Mouse (Mus musculus): ENCODE data around the gene Olfr1183. TPM values are rescaled to one million over a fixed set of nuclear protein-coding genes. Genes with fewer than 3 reads are reported as not detected.
"Not testable (repeated sequence)": the region's sequence is repeated elsewhere in the genome, so short reads cannot be mapped to it uniquely, and the experiment has no call there.

Gene Olfr1183
- polyA plus RNA-seq (2014; fragmentation: Nextera tagmentation; extraction: Ambion mirVana) = not detected in 2 replicates

GRCm38 (mm10) chr2:88454567-88454966 is at the start of gene Olfr1183:
Olfr1183 (plus strand) TSS chr2:88454867.
- H3K27me3 ChIP-seq (ENCODE audit: control insufficient read depth, insufficient read depth, low read length); H3K4me2 ChIP-seq (replicated peaks; ENCODE audit: low read depth, low read length); H3K4me3 ChIP-seq (ENCODE audit: low read length); H3K36me3 ChIP-seq (ENCODE audit: control insufficient read depth, insufficient read depth, low read length); ATAC-seq (ENCODE audit: low FRiP score, low TSS enrichment); H3K9ac ChIP-seq (ENCODE audit: low read depth, low read length); H3K27ac ChIP-seq (ENCODE audit: low read depth, low read length); H3K4me1 ChIP-seq (ENCODE audit: control insufficient read depth, insufficient read depth, low read length); H3K9me3 ChIP-seq (ENCODE audit: control insufficient read depth, low read length): not testable (repeated sequence)
- WGBS = 69% methylated on average over 1 of the region's 1 CpGs

DNA sequence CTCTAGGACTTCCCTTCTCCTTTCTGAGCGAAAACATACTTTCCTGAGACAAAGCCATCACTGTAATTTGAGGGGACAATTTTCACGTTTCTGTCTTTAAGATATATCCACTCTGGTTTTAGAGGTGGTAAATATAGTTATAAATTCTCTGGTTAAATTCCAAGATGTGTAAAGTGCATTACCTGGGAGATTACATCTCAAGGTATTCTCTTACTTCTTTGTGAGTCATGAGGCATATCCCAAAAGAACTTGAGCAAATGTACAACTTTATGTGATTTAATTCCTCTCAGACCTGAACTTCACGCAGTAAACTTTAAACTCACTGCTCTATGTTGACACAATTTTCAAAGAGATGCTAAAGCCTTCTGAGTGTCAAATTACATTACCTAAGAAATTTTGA is 48.3 kb upstream of the Olfr1183 start, which contains the start of gene Olfr1179:
TSS of gene Olfr1179 (minus strand) at position 101 of the 400 bp plus-strand sequence.
- no peak for ATAC-seq (ENCODE audit: low FRiP score, low TSS enrichment)
- no peaks in the 10 kb centered on the region for H3K27me3 ChIP-seq (ENCODE audit: control insufficient read depth, insufficient read depth, low read length)
- H3K9ac ChIP-seq (ENCODE audit: low read depth, low read length) = no peak within 1 kb of the TSS
- H3K27ac ChIP-seq (ENCODE audit: low read depth, low read length) = no peak within 1 kb of the TSS
- H3K4me3 ChIP-seq (ENCODE audit: low read length) = no peak within 1 kb of the TSS
- H3K4me2 ChIP-seq (replicated peaks; ENCODE audit: low read depth, low read length) = no peak within 1 kb of the TSS
- no peaks in the 10 kb centered on the region for H3K36me3 ChIP-seq (ENCODE audit: control insufficient read depth, insufficient read depth, low read length)
- H3K4me1 ChIP-seq (ENCODE audit: control insufficient read depth, insufficient read depth, low read length) = no peaks in the 10 kb centered on the region
- 84% methylated on average over 3 of the region's 3 CpGs for WGBS
- H3K9me3 ChIP-seq (ENCODE audit: control insufficient read depth, low read length) = no peaks in the 10 kb centered on the region

- H3K4me1 ChIP-seq (ENCODE audit: control insufficient read depth, insufficient read depth, low read length) = no peaks in the 10 kb centered on the region
- no peak for ATAC-seq (ENCODE audit: low FRiP score, low TSS enrichment)
- H3K36me3 ChIP-seq (ENCODE audit: control insufficient read depth, insufficient read depth, low read length) = no peaks in the 10 kb centered on the region
- H3K4me3 ChIP-seq (ENCODE audit: low read length) = no peak within 1 kb of the TSS
- H3K9ac ChIP-seq (ENCODE audit: low read depth, low read length) = no peak within 1 kb of the TSS
- no peaks in the 10 kb centered on the region for H3K27me3 ChIP-seq (ENCODE audit: control insufficient read depth, insufficient read depth, low read length)
- H3K27ac ChIP-seq (ENCODE audit: low read depth, low read length) = no peak within 1 kb of the TSS
- H3K4me2 ChIP-seq (replicated peaks; ENCODE audit: low read depth, low read length) = no peak within 1 kb of the TSS
- 72% methylated on average over 2 of the region's 2 CpGs for WGBS
- no peaks in the 10 kb centered on the region for H3K9me3 ChIP-seq (ENCODE audit: control insufficient read depth, low read length)
Measured at GRCm38 (mm10) chr2:88419051-88419450, 35.6 kb upstream of the Olfr1183 start, which contains the start of gene Olfr1180. Olfr1180 (minus strand) TSS chr2:88419151.

DNA sequence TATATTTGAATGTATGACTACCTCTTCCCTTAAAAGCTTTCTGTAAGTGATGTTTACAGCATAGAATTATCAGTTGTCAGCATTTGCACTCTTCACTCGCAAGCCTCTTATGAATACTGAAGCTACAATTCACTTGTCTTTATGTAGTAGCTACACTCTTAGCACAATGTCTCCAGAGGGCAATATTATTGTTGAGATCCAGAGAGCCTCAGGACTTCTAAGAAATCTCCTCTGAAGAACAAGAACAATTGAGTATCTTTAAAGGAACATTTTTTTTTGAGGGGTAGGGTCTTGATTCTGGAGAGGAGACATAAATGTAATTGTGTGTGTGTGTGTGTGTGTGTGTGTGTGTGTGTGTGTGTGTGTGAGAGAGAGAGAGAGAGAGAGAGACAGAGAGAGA is 28.6 kb upstream of the Olfr1183 start, which contains the start of gene Olfr1181:
TSS of gene Olfr1181 (minus strand) at position 101 of the 400 bp plus-strand sequence.
- 83% methylated on average over 1 of the region's 1 CpGs for WGBS
- Histone ChIP-seq H3K36me3 (ENCODE audit: control insufficient read depth, insufficient read depth, low read length) (no peaks in the 10 kb centered on the region), H3K9ac (ENCODE audit: low read depth, low read length) (no peak within 1 kb of the TSS), H3K4me3 (ENCODE audit: low read length) (no peak within 1 kb of the TSS), H3K4me1 (ENCODE audit: control insufficient read depth, insufficient read depth, low read length) (no peaks in the 10 kb centered on the region), H3K27ac (ENCODE audit: low read depth, low read length) (no peak within 1 kb of the TSS), H3K9me3 (ENCODE audit: control insufficient read depth, low read length) (no peaks in the 10 kb centered on the region), H3K27me3 (ENCODE audit: control insufficient read depth, insufficient read depth, low read length) (no peaks in the 10 kb centered on the region), H3K4me2 (replicated peaks; ENCODE audit: low read depth, low read length) (no peak within 1 kb of the TSS)
- ATAC-seq (ENCODE audit: low FRiP score, low TSS enrichment) = no peak

DNA sequence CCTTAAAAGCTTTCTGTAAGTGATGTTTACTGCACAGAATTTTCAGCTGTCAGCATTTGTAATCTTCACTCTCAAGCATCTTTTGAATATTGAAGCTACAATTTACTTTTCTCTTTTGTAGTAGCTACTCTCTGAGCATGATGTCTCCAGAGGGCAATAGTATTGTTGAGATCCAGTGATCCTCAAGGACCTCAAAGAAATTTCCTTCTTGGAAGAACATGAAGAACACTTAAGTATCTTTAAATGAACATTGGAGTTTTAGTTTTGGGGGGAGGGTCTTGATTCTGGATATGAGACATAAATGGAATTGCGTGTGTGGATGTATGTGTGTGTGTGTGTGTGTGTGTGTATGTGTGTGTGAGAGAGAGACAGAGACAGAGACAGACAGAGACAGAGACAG is 5.6 kb upstream of the Olfr1183 start, which contains the start of gene Gm13757:
TSS of gene Gm13757 (minus strand) at position 101 of the 400 bp plus-strand sequence.
- no peak for ATAC-seq (ENCODE audit: low FRiP score, low TSS enrichment)
- no peak within 1 kb of the TSS for H3K4me2 ChIP-seq (replicated peaks; ENCODE audit: low read depth, low read length)
- H3K27me3 ChIP-seq (ENCODE audit: control insufficient read depth, insufficient read depth, low read length) = no peaks in the 10 kb centered on the region
- H3K9ac ChIP-seq (ENCODE audit: low read depth, low read length) = no peak within 1 kb of the TSS
- H3K4me3 ChIP-seq (ENCODE audit: low read length) = no peak within 1 kb of the TSS
- H3K4me1 ChIP-seq (ENCODE audit: control insufficient read depth, insufficient read depth, low read length) = no peaks in the 10 kb centered on the region
- H3K9me3 ChIP-seq (ENCODE audit: control insufficient read depth, low read length) = no peaks in the 10 kb centered on the region
- no peaks in the 10 kb centered on the region for H3K36me3 ChIP-seq (ENCODE audit: control insufficient read depth, insufficient read depth, low read length)
- no peak within 1 kb of the TSS for H3K27ac ChIP-seq (ENCODE audit: low read depth, low read length)
- 87% methylated on average over 1 of the region's 1 CpGs for WGBS

DNA sequence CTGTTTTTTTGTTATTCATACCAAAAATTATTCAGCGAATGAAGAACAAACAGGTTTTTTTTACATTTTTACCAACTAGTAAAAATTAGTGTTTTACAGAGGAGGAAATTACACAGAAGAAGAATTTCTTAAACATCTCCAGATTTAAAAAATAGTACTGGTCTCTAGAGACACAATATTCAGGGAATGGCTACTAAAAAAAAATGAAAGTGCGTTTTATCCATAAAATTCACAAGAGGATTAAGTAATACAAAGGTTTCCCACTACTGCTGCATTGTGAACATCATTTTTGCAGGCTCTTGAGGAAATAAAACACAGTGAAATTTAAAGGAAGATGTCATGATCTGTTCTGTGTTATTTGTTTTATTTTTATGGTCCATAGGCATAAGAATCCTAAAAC is 28.6 kb downstream of the Olfr1183 start, which contains the start of gene Olfr1184:
TSS of gene Olfr1184 (plus strand) at position 301 of the 400 bp plus-strand sequence.
- Histone ChIP-seq H3K4me3 (ENCODE audit: low read length) (no peak within 1 kb of the TSS), H3K27ac (ENCODE audit: low read depth, low read length) (no peak within 1 kb of the TSS), H3K9ac (ENCODE audit: low read depth, low read length) (no peak within 1 kb of the TSS), H3K9me3 (ENCODE audit: control insufficient read depth, low read length) (no peaks in the 10 kb centered on the region), H3K4me2 (replicated peaks; ENCODE audit: low read depth, low read length) (no peak within 1 kb of the TSS), H3K27me3 (ENCODE audit: control insufficient read depth, insufficient read depth, low read length) (no peaks in the 10 kb centered on the region), H3K4me1 (ENCODE audit: control insufficient read depth, insufficient read depth, low read length) (no peaks in the 10 kb centered on the region), H3K36me3 (ENCODE audit: control insufficient read depth, insufficient read depth, low read length) (no peaks in the 10 kb centered on the region)
- no peak for ATAC-seq (ENCODE audit: low FRiP score, low TSS enrichment)
- WGBS = 94% methylated on average over 2 of the region's 2 CpGs

DNA sequence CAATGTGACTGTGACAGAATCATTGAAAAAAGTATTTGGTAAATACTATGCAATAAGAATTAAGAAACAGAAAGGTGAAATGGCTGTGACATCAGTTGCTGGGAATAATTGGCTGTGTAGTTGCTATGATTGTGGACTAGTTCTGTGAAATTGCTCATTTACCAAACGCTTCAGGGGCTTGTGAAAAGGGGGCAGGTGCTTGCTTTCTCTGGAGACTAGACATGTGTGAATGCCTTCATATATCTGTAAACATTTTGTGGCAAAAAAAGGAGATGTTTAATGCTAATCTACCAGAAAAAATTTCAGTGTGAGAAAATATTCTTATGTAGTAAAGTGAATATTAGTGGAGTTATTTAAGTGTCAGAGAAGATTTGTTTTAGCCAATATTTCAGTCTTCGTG is 38.4 kb downstream of the Olfr1183 start, which contains the start of gene Olfr1185-ps1:
TSS of gene Olfr1185-ps1 (plus strand) at position 301 of the 400 bp plus-strand sequence.
- H3K36me3 ChIP-seq (ENCODE audit: control insufficient read depth, insufficient read depth, low read length) = no peaks in the 10 kb centered on the region
- no peak within 1 kb of the TSS for H3K27ac ChIP-seq (ENCODE audit: low read depth, low read length)
- H3K4me2 ChIP-seq (replicated peaks; ENCODE audit: low read depth, low read length) = no peak within 1 kb of the TSS
- H3K9me3 ChIP-seq (ENCODE audit: control insufficient read depth, low read length) = no peaks in the 10 kb centered on the region
- no peak within 1 kb of the TSS for H3K4me3 ChIP-seq (ENCODE audit: low read length)
- no peak within 1 kb of the TSS for H3K9ac ChIP-seq (ENCODE audit: low read depth, low read length)
- no peaks in the 10 kb centered on the region for H3K4me1 ChIP-seq (ENCODE audit: control insufficient read depth, insufficient read depth, low read length)
- 78% methylated on average over 2 of the region's 2 CpGs for WGBS
- H3K27me3 ChIP-seq (ENCODE audit: control insufficient read depth, insufficient read depth, low read length) = no peaks in the 10 kb centered on the region
- no peak for ATAC-seq (ENCODE audit: low FRiP score, low TSS enrichment)

GRCm38 (mm10) chr2:88518251-88518650 is 63.6 kb downstream of the Olfr1183 start, which contains the start of gene Olfr1186:
Olfr1186 (plus strand) TSS chr2:88518551.
- Histone ChIP-seq H3K27me3 (ENCODE audit: control insufficient read depth, insufficient read depth, low read length) (no peaks in the 10 kb centered on the region), H3K27ac (ENCODE audit: low read depth, low read length) (no peak within 1 kb of the TSS), H3K4me3 (ENCODE audit: low read length) (no peak within 1 kb of the TSS), H3K4me1 (ENCODE audit: control insufficient read depth, insufficient read depth, low read length) (no peaks in the 10 kb centered on the region), H3K9me3 (ENCODE audit: control insufficient read depth, low read length) (no peaks in the 10 kb centered on the region), H3K9ac (ENCODE audit: low read depth, low read length) (no peak within 1 kb of the TSS), H3K4me2 (replicated peaks; ENCODE audit: low read depth, low read length) (no peak within 1 kb of the TSS), H3K36me3 (ENCODE audit: control insufficient read depth, insufficient read depth, low read length) (no peaks in the 10 kb centered on the region)
- no peak for ATAC-seq (ENCODE audit: low FRiP score, low TSS enrichment)
- WGBS = 80% methylated on average over 2 of the region's 2 CpGs
